Mouse (Mus musculus): ENCODE measurements around the gene Gk5. TPM values are rescaled to one million over a fixed set of nuclear protein-coding genes. Genes with fewer than 3 reads are reported as not detected.
"Not testable (repeated sequence)": the region's sequence is repeated elsewhere in the genome, so short reads cannot be mapped to it uniquely, and the experiment has no call there.

The Gk5 gene
- 5.9 and 6.2 TPM in 2 replicates for polyA plus RNA-seq (2015; fragmentation: Nextera tagmentation; extraction: Ambion mirVana)

DNA sequence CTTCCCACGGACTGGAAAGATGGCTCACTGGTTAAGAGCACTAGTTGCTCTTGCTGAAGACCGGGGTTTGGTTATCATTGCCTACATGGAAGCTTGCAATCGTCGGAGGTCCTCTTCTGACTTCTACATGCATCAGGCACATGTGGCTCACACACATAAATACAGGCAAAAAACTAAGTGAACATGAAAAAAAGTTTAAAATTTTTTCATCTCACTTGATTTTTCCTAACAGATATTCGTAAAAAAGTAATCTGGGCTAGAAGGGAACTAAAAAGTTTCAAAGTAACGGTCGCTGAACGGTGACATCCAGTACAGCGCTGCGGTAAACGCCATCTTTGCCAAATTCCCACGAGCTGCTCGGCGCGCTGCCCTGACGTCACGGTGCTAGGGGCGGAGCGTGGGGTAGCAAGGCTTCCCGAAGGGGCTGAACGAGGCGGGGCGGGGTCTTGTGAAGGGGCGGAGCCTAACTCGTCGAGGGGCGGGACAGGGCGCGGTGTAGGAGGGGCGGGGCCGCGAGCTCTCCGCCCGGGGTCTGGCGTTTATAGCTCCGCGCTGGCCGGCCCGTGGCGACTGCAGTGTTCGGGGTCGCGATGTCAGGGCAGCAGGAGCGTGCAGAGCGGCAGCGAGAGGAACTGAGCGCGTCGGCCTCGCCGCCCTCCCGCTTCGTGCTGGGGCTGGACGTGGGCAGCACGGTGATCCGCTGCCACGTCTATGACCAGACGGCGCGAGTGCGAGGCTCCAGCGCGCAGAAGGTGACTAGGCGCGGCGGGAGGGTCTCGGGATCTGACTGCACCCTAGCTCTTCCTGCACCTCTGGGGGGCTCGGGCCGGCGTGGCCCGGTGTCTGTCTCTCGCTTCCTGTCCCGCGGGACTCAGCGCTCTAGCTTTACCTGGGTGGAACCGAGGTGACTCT is at the start of gene Gk5:
TSS of gene Gk5 (plus strand) at position 502 of the 912 bp plus-strand sequence.
- ATAC-seq (ENCODE audit: insufficient number of reproducible peaks, low FRiP score, low TSS enrichment, low read depth) = peak; percentile 99
- H3K4me1 ChIP-seq = no peaks in the 10 kb centered on the region
- H3K27me3 ChIP-seq = no peaks in the 10 kb centered on the region
- H3K4me2 ChIP-seq = peak within 1 kb of the TSS; percentile 77
- no peaks in the 10 kb centered on the region for H3K9me3 ChIP-seq
- peak within 1 kb of the TSS; percentile 71 for H3K4me3 ChIP-seq
- no peaks in the 10 kb centered on the region for H3K36me3 ChIP-seq
- H3K27ac ChIP-seq = peak within 1 kb of the TSS; percentile 55; the same call in 1 of the 2 replicates
- WGBS = under 1% methylated on average over 74 of the region's 76 CpGs
- peak within 1 kb of the TSS; percentile 68 for H3K9ac ChIP-seq

DNA sequence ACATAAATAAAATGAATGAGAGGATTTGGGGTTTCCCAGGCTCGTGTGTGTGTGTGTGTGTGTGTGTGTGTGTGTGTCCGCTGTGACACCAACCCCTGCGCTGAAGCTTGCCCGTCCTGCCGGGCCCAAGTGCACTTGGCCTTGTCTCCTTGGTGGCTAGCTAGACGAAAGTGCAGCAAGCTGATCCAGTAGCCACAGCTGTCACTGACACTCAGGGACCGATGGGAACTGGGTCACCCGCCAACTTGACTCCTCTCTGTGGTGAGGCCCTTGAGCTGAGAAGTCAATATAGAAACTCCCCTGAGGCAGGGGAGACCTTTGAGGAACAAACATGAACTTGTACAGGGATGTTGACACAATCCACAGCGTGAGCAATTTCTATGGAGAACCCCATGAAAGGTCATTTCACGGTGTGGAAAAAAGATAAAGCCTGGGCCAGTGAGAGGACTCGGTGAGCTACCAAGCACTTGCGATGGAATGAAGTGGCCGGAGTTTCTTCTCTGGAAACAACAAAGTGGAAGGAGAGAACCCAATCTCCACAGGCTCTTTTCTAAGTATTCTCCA is 40.3 kb upstream of the Gk5 start:
- 89% methylated on average over 13 of the region's 13 CpGs for WGBS
- ATAC-seq (ENCODE audit: insufficient number of reproducible peaks, low FRiP score, low TSS enrichment, low read depth) = no peak
- no peaks in the 10 kb centered on the region for H3K4me1 ChIP-seq
- no peaks in the 10 kb centered on the region for H3K9me3 ChIP-seq
- H3K9ac ChIP-seq = no peak overlapping the region
- H3K4me2 ChIP-seq = no peak overlapping the region
- H3K36me3 ChIP-seq = no peaks in the 10 kb centered on the region
- no peak overlapping the region for H3K27ac ChIP-seq
- no peak overlapping the region for H3K4me3 ChIP-seq
- H3K27me3 ChIP-seq = no peaks in the 10 kb centered on the region

- Histone ChIP-seq H3K36me3 (no peaks in the 10 kb centered on the region), H3K9ac (no peak overlapping the region), H3K9me3 (no peaks in the 10 kb centered on the region), H3K4me1 (no peaks in the 10 kb centered on the region), H3K27me3 (no peaks in the 10 kb centered on the region), H3K27ac (no peak overlapping the region), H3K4me3 (no peak overlapping the region), H3K4me2 (no peak overlapping the region)
- 93% methylated on average over 6 of the region's 6 CpGs for WGBS
- no peak for ATAC-seq (ENCODE audit: insufficient number of reproducible peaks, low FRiP score, low TSS enrichment, low read depth)
Observed at GRCm38 (mm10) chr9:96085293-96085692, 33.9 kb upstream of the Gk5 start.

DNA sequence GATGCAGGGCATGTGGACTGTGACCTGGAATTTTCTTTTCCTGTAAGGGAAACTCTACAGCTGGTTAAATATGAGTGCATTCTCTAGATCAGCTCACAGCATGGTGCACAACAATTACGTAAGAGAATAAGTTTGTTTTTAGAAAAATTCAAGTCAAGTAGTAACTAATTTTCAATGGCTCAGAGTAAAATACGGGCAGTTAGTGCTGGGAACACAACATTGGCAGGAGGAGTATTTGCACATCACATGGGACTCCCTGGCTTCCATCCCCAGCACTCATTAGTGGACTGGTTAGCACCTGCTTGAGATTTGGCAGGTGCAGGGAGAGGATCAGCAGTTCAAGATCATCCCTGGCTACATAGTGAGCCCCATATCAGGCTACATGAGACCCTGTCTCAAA is 31.5 kb upstream of the Gk5 start:
- no peaks in the 10 kb centered on the region for H3K4me1 ChIP-seq
- no peak overlapping the region for H3K4me2 ChIP-seq
- no peaks in the 10 kb centered on the region for H3K27me3 ChIP-seq
- WGBS = 81% methylated on average over 2 of the region's 2 CpGs
- ATAC-seq (ENCODE audit: insufficient number of reproducible peaks, low FRiP score, low TSS enrichment, low read depth) = no peak
- no peaks in the 10 kb centered on the region for H3K36me3 ChIP-seq
- H3K9me3 ChIP-seq = no peaks in the 10 kb centered on the region
- H3K27ac ChIP-seq = no peak overlapping the region
- no peak overlapping the region for H3K4me3 ChIP-seq
- H3K9ac ChIP-seq = no peak overlapping the region

GRCm38 (mm10) chr9:96088456-96088855 is 30.7 kb upstream of the Gk5 start:
- 89% methylated on average over 3 of the region's 3 CpGs for WGBS
- H3K27ac ChIP-seq; H3K9me3 ChIP-seq; H3K4me3 ChIP-seq; H3K36me3 ChIP-seq; H3K4me2 ChIP-seq; H3K27me3 ChIP-seq; H3K9ac ChIP-seq; ATAC-seq (ENCODE audit: insufficient number of reproducible peaks, low FRiP score, low TSS enrichment, low read depth); H3K4me1 ChIP-seq: not testable (repeated sequence)

GRCm38 (mm10) chr9:96092637-96093036 is 26.5 kb upstream of the Gk5 start:
- 85% methylated on average over 10 of the region's 10 CpGs for WGBS

DNA sequence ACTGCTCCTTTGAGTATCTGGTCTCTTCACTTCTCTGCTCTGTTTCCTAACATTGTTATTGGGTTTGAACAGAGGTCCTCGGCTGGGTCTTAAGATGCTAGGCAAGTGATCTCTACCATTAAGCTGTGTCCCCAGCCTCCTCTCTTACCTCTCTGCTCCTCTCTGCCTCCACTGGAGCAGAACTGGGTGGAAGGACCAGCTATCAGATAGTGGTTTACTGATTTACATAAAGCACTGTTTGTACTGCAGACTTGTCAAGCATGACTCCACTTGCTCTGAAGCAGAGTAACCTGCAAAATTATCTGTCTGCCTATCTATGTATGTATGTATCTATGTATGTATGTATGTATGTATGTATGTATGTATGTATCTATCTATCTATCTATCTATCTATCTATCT is 25.9 kb upstream of the Gk5 start:
- no peak overlapping the region for H3K4me3 ChIP-seq
- H3K36me3 ChIP-seq = no peaks in the 10 kb centered on the region
- H3K27me3 ChIP-seq = no peaks in the 10 kb centered on the region
- ATAC-seq (ENCODE audit: insufficient number of reproducible peaks, low FRiP score, low TSS enrichment, low read depth) = no peak
- 96% methylated on average over 1 of the region's 1 CpGs for WGBS
- 0 out of 2 replicates have a peak, but pooled peaks cover 5% of the 10 kb centered on the region for H3K9me3 ChIP-seq
- H3K4me2 ChIP-seq = no peak overlapping the region
- no peak overlapping the region for H3K27ac ChIP-seq
- H3K9ac ChIP-seq = no peak overlapping the region
- H3K4me1 ChIP-seq = no peaks in the 10 kb centered on the region

More at GRCm38 (mm10) chr9:96092637-96093036, 26.5 kb upstream of the Gk5 start:
- H3K9ac ChIP-seq; H3K36me3 ChIP-seq; H3K4me1 ChIP-seq; ATAC-seq (ENCODE audit: insufficient number of reproducible peaks, low FRiP score, low TSS enrichment, low read depth); H3K27ac ChIP-seq; H3K4me2 ChIP-seq; H3K9me3 ChIP-seq; H3K27me3 ChIP-seq; H3K4me3 ChIP-seq: not testable (repeated sequence)

DNA sequence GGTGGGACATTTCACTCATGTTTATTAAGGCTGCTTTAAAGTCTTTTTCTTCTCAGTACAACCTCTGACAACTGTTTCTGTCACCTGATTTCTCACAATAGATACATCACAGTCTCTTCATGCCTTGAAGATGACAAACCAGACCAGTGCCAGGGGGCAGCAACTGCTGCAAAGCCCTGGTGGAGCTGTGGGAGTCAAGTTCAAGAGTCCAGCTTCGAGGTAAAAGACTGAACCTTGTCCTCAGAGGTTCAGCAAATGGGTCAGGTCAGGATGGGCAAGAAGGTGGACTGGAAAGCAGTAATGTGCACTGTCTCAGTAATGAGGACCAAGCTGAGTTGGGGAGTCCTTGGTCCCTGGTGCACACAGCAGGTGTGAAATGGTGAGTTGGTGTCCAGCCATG is 24.8 kb upstream of the Gk5 start:
- Histone ChIP-seq H3K9me3 (0 out of 2 replicates have a peak, but pooled peaks cover 8% of the 10 kb centered on the region), H3K4me1 (no peaks in the 10 kb centered on the region), H3K36me3 (no peaks in the 10 kb centered on the region), H3K4me3 (no peak overlapping the region), H3K27ac (no peak overlapping the region), H3K9ac (no peak overlapping the region), H3K27me3 (no peaks in the 10 kb centered on the region), H3K4me2 (no peak overlapping the region)
- WGBS = 61% methylated on average over 1 of the region's 1 CpGs
- ATAC-seq (ENCODE audit: insufficient number of reproducible peaks, low FRiP score, low TSS enrichment, low read depth) = no peak

DNA sequence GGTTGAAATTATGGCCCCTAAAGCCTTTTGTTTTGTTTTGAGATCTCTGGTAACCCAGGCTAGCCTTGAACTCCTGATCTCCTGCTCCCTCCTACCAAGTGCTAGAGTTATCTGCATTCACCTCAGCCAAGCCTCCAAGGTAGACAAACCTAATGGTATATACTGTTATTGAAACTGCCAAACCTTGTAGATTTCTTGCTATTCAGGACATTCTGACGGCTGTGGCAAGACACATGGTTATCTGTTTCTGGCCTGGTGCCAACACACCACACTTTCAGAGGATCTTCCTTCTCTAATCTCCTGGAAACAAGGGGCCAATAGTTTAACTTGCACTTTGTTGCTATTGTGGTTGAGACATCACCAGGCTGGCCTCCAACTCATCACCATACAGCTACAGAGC is 24.0 kb upstream of the Gk5 start:
- Histone ChIP-seq H3K9ac (no peak overlapping the region), H3K4me2 (no peak overlapping the region), H3K27me3 (no peaks in the 10 kb centered on the region), H3K27ac (no peak overlapping the region), H3K36me3 (no peaks in the 10 kb centered on the region), H3K9me3 (0 out of 2 replicates have a peak, but pooled peaks cover 13% of the 10 kb centered on the region), H3K4me3 (no peak overlapping the region), H3K4me1 (no peaks in the 10 kb centered on the region)
- no peak for ATAC-seq (ENCODE audit: insufficient number of reproducible peaks, low FRiP score, low TSS enrichment, low read depth)
- 64% methylated on average over 1 of the region's 1 CpGs for WGBS

DNA sequence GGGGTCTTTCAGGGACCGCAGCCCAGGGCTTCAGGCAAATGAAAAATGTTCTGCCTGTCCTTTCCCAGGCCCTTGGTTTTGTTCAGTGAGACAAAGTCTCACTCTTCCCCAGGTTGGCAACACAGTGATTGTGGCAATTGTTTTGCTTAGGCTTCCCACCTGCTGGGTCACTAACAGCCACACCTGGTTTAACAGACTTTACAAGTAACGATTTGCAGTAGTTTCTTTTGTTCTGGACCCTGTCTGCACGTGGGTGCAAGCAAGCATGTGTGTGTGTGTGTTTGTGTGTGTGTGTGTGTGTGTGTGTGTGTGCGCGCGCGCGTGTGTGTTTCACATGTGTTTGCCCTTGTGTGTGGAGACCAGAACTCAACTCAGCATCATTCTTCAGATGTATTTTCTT is 16.3 kb upstream of the Gk5 start:
- Histone ChIP-seq H3K4me3 (no peak overlapping the region), H3K4me2 (no peak overlapping the region), H3K4me1 (no peaks in the 10 kb centered on the region), H3K9me3 (0 out of 2 replicates have a peak, but pooled peaks cover 8% of the 10 kb centered on the region), H3K36me3 (no peaks in the 10 kb centered on the region), H3K27ac (no peak overlapping the region), H3K9ac (no peak overlapping the region), H3K27me3 (no peaks in the 10 kb centered on the region)
- 83% methylated on average over 8 of the region's 8 CpGs for WGBS
- ATAC-seq (ENCODE audit: insufficient number of reproducible peaks, low FRiP score, low TSS enrichment, low read depth) = no peak

GRCm38 (mm10) chr9:96112879-96113361 is 6.2 kb upstream of the Gk5 start:
- Histone ChIP-seq H3K4me2 (no peak overlapping the region), H3K9ac (no peak overlapping the region), H3K27me3 (no peaks in the 10 kb centered on the region), H3K36me3 (no peaks in the 10 kb centered on the region), H3K9me3 (no peaks in the 10 kb centered on the region), H3K4me3 (no peak overlapping the region), H3K27ac (no peak overlapping the region), H3K4me1 (no peaks in the 10 kb centered on the region)
- 87% methylated on average over 3 of the region's 3 CpGs for WGBS
- no peak for ATAC-seq (ENCODE audit: insufficient number of reproducible peaks, low FRiP score, low TSS enrichment, low read depth)

- H3K9ac ChIP-seq = no peak overlapping the region
- H3K27me3 ChIP-seq = no peaks in the 10 kb centered on the region
- no peaks in the 10 kb centered on the region for H3K9me3 ChIP-seq
- H3K36me3 ChIP-seq = no peaks in the 10 kb centered on the region
- H3K4me3 ChIP-seq = no peak overlapping the region
- no peaks in the 10 kb centered on the region for H3K4me1 ChIP-seq
- 87% methylated on average over 6 of the region's 6 CpGs for WGBS
- H3K27ac ChIP-seq = no peak overlapping the region
- H3K4me2 ChIP-seq = no peak overlapping the region
- no peak for ATAC-seq (ENCODE audit: insufficient number of reproducible peaks, low FRiP score, low TSS enrichment, low read depth)
Observed at GRCm38 (mm10) chr9:96116801-96117200, 2.4 kb upstream of the Gk5 start.
